Mouse (Mus musculus) activated CD4-positive, CD25-positive, alpha-beta regulatory T cell, adult 9 weeks (primary cell): ENCODE measurements around the gene Slain2. TPM values are rescaled to one million over a fixed set of nuclear protein-coding genes. Genes with fewer than 3 reads are reported as not detected.

Experiments
- polyA plus RNA-seq: library from polyadenylated mRNA; unstranded; fragments of 100-300 nt; shearing (Covaris generic); gene quantifications from one replicate; pipeline ENCODE4 v1.2.1, GENCODE M21; 2017

Slain2 gene
- polyA plus RNA-seq, result 8.0 TPM

DNA sequence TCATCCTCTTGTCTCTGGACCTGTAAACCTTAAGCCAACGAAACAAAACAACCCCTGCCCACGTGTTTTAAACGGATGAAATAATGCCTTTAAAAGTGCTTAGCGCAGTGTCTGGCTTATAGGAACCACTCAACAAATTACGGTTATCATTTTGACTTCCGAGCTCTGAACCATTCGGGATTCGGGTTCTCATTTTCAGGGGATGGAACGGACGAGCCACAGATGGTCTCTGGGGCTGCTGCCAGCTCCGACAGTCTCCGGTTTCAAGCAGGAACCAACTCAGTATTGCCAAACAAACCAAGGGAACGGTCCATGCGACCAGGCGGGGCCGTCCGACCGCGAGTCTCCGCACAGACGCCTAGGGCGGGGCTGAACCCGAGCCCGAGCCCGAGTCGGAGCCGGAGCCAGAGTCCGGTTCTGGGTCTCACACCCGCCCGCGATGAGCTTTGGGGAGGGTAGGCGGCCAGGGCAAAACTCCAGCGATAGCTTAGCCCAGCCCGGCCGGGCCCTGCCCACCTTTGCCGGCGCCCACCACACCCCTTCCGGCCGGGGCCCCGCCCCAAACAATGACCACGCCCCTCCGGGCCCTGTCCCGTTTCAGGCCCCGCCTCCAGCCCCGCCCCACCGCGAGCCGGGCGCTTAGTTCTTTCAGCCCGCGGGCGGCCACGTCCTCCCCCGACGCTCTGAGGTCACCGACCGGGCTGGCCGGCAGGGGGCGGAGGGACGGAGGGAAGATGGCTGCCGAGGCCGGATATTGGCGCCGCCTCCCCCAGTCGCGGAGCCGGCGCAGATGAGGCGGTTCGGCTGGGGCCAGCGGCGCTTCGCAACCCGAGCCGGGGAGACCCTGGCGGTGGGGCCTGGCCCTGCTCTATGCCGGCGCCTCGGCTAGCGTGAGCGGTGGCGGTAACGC, at the start of gene Slain2:
Gene Slain2, plus strand, starts transcription at position 657 of the 910 bp plus-strand sequence.

GRCm38 (mm10) chr5:72868091-72868875, 45.8 kb upstream of the Slain2 start, which contains the start of gene Tec:
Tec (minus strand) TSS chr5:72868483.

GRCm38 (mm10) chr5:72974602-72975001, 60.5 kb downstream of the Slain2 start, which contains the start of gene Gm10135:
Gm10135 (minus strand) TSS chr5:72974702.

DNA sequence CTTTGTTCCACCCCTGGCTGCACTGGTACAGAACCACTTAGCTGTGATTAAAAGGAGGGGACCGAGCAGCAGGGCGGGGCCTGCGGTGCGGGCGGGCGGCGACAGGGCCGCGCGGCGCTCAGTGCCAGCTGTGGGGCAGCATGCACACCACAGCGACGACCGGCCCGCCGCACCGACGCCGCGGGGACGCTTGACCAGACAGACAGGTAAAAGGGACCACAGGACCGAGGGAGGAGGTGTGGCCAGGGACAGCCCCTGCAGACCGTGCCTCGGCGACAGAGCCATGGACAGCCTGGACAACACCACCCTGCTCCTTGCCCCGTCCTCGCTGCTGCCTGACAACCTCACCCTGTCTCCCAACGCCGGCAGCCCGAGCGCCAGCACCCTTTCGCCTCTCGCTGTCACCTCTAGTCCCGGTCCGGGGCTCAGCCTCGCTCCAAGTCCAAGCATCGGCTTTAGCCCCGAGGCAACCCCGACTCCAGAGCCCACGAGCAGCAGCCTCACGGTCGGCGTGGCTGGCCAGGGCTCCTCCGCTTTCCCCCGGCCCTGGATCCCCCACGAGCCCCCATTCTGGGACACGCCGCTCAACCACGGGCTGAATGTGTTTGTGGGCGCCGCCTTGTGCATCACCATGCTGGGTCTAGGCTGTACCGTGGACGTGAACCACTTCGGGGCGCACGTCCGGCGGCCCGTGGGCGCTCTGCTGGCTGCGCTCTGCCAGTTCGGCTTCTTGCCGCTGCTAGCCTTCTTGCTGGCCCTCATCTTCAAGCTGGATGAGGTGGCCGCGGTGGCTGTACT, 92.9 kb downstream of the Slain2 start, which contains the start of gene Slc10a4:
Gene Slc10a4, plus strand, starts transcription at position 100 of the 798 bp plus-strand sequence.

Other genes starting within 250 kb of the Slain2 start
- gene Txk, start 161.5 kb upstream of the Slain2 start, polyA plus RNA-seq, result 60.6 TPM
- gene Tec, start 45.8 kb upstream of the Slain2 start, polyA plus RNA-seq, result 13.1 TPM
- not detected for gene Gm10135, start 60.4 kb downstream of the Slain2 start, polyA plus RNA-seq
- not detected for gene Slc10a4, start 92.6 kb downstream of the Slain2 start, polyA plus RNA-seq